Mouse (Mus musculus) granulocyte monocyte progenitor cell, adult 5-6 weeks (primary cell): ENCODE data around the gene 2310034G01Rik. TPM values are rescaled to one million over a fixed set of nuclear protein-coding genes. Genes with fewer than 3 reads are reported as not detected.
A peak's percentile ranks its signal among the peaks of the same experiment; 100 is the strongest.

Source experiments
- ATAC-seq: replicated peaks from 2 replicates; pipeline ENCODE4 v1.8.0; 2016; ENCODE audit warnings: mild to moderate bottlenecking, moderate TSS enrichment, inconsistent platforms; ENCODE audit not compliant: poor library complexity, severe bottlenecking
- total RNA-seq, 2 experiments: library from RNA; stranded (forward) in 1 of 2; stranded (reverse) in 1 of 2; fragments of 200-712, 200-1000 nt in 1 of 2; fragments of >200 nt in 1 of 2; fragmentation: Nextera tagmentation in 1 of 2; gene quantifications; 2 replicates each; pipeline ENCODE4 v1.2.3; 2014 to 2017

Gene 2310034G01Rik
- total RNA-seq, 2 experiments from 2014 or later: 1.4 to 5.6 TPM

GRCm38 (mm10) chr19:46362104-46362503 is 12.0 kb upstream of the 2310034G01Rik start:
- no peak for ATAC-seq

GRCm38 (mm10) chr19:46358381-46358780 is 8.3 kb upstream of the 2310034G01Rik start:
- peak; percentile 6 for ATAC-seq

- ATAC-seq: peak; percentile 75
Measured at GRCm38 (mm10) chr19:46357344-46358280, 7.5 kb upstream of the 2310034G01Rik start.

GRCm38 (mm10) chr19:46356701-46357138 is 6.6 kb upstream of the 2310034G01Rik start:
- ATAC-seq: peak; percentile 85

- ATAC-seq: no peak
Measured at GRCm38 (mm10) chr19:46349550-46349949, 552 bp downstream of the 2310034G01Rik start.

GRCm38 (mm10) chr19:46348761-46349458 is 1.2 kb downstream of the 2310034G01Rik start:
- peak; percentile 65 for ATAC-seq

- no peak for ATAC-seq
Measured at GRCm38 (mm10) chr19:46347936-46348668, 2.0 kb downstream of the 2310034G01Rik start.

GRCm38 (mm10) chr19:46347146-46347545 is 3.0 kb downstream of the 2310034G01Rik start:
- ATAC-seq: no peak

- ATAC-seq: no peak
Measured at GRCm38 (mm10) chr19:46344710-46345419, 5.2 kb downstream of the 2310034G01Rik start.

GRCm38 (mm10) chr19:46339287-46339971 is 10.7 kb downstream of the 2310034G01Rik start:
- ATAC-seq: peak; percentile 65

- 0 out of 2 replicates have a peak, but pooled peaks have one; percentile 1 for ATAC-seq
Measured at GRCm38 (mm10) chr19:46338942-46339286, 11.2 kb downstream of the 2310034G01Rik start.

GRCm38 (mm10) chr19:46338331-46338936 is 11.7 kb downstream of the 2310034G01Rik start, which contains the start of gene Cuedc2:
Cuedc2 (minus strand) TSS chr19:46338702.
- peak; percentile 64 for ATAC-seq

- ATAC-seq: no peak
Measured at GRCm38 (mm10) chr19:46337719-46338330, 12.3 kb downstream of the 2310034G01Rik start.

- no peak for ATAC-seq
Measured at GRCm38 (mm10) chr19:46333906-46334305, 16.2 kb downstream of the 2310034G01Rik start.

- no peak for ATAC-seq
Measured at GRCm38 (mm10) chr19:46332721-46333339, 17.3 kb downstream of the 2310034G01Rik start.

- no peak for ATAC-seq
Measured at GRCm38 (mm10) chr19:46331936-46332335, 18.2 kb downstream of the 2310034G01Rik start.

- no peak for ATAC-seq
Measured at GRCm38 (mm10) chr19:46331326-46331725, 18.8 kb downstream of the 2310034G01Rik start.

GRCm38 (mm10) chr19:46330696-46331095 is 19.4 kb downstream of the 2310034G01Rik start:
- no peak for ATAC-seq
